Mouse (Mus musculus): ENCODE data around the gene Tmem91.

Gene Tmem91

DNA sequence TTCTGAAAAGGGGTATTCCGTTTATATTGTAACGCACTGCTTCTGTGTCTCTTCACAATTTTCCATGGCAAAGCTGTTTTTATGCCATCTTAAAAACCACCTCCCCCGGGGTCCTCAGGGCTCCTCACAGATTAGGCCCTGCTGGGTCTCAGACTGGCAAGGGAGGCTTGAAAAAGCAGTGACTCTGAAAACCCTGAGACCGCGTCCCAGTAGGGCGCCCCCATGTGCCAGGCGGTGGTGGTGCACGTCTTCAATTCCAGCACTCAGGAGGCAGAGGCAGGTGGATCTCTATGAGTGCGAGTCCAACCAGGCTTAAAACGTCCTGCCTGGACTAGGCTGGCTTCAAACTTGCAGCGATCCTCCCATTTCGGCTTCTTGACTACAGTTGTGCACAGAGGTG, 25.8 kb upstream of the Tmem91 start:
- no peak for DNase-seq (ENCODE audit: low read depth in 1 of 2, low spot score in 2 of 2)

- DNase-seq (ENCODE audit: low read depth in 1 of 2, low spot score in 2 of 2): no peak
These were observed 24.9 kb upstream of the Tmem91 start for GRCm38 (mm10) chr7:25699851-25700250.

- no peak for DNase-seq (ENCODE audit: low read depth in 1 of 2, low spot score in 2 of 2)
These were observed 19.1 kb upstream of the Tmem91 start for GRCm38 (mm10) chr7:25694104-25694503.

DNA sequence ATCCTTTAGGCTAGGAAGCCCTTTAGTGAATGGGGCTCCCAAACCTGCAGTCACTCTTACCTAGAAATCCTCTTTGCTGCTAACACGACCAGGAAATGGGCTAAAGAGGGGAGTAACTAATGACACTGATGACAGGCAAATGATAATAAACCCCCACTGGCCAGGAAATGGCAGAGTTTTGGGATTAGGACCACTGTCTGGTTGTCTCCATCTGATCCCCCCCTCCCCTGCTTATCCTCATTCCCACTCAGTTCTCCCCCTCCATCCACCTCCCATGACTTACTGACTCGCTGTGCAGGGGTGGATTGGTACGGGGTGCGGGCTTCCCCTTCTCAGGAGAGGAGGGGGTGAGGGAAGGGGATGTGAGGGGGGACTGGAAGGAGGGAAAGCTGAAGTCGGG, 15.1 kb upstream of the Tmem91 start:
- DNase-seq (ENCODE audit: low read depth in 1 of 2, low spot score in 2 of 2): no peak

DNA sequence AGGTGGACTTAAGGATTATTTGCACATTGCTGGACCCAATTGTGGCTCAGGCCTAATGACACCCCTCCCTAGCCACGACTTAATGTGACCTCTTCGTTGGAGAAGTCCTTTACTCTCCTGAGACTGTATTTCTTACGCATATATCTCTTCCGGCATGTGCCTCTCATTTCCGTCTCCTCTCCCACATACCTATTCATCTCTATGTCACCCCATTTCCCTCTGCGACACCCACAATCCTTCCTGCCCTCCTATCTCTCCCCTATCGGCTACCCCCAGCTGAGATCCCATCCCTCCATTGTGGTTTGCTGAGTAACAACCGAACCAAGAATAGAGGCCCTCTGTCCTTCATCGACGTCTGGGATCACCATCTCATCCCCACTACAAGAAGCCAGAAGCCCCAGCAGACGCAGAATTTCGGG, 14.6 kb upstream of the Tmem91 start:
- no peak for DNase-seq (ENCODE audit: low read depth in 1 of 2, low spot score in 2 of 2)

DNA sequence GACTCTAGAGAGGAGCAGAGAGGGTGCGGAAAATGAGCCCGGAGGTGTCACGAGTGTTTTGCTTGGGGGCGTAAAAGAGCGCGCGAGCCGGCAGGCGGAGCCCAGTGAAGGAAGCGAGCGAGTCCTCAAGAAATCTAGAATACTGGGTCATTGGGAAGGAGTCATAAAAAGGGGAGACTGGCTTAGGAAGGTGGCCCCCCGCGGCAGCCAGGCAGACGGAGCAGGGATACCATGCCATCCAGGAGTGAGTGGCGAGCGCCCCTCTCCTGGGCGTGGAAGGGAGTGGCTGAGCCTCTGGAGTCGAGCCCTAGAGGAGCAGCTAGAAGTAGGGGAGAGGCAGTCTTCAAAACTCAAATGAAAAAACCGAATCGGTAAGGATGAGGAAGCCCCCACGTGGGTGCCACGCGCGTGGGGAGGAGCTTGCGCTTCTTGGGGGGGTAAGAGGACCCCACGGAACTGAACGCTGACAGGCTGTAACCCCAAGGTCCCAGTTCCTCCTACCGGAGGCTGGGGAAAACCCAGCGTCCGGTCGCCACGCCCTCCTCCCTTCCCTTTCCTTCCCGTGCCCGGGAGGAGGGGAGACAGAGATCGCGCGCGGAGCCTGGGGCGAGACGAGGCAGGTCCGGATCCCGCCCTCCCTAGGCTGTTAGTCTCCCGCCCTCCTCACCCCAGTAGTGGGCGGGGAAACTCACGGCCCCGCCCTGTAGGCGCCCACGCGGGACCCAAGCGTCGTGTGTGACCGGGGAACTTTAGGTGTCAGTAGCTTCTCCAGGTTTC, 14.0 kb upstream of the Tmem91 start:
- DNase-seq (ENCODE audit: low read depth in 1 of 2, low spot score in 2 of 2): peak; percentile 75 to 92

DNA sequence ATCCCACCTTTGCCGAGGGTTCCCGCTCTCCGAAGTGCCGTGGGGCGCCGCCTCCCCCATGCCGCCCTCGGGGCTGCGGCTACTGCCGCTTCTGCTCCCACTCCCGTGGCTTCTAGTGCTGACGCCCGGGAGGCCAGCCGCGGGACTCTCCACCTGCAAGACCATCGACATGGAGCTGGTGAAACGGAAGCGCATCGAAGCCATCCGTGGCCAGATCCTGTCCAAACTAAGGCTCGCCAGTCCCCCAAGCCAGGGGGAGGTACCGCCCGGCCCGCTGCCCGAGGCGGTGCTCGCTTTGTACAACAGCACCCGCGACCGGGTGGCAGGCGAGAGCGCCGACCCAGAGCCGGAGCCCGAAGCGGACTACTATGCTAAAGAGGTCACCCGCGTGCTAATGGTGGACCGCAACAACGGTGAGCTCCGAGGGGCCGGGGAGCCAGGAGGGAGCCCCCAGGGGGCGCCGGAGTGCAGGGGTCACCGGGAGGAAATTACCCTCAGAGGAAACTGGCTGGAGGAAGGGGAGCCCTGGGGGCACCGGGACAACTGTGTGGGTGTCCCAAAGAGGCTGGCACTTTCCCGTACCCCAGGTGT, 12.9 kb upstream of the Tmem91 start:
- peak in 1 of 2 experiments; percentile 51 for DNase-seq (ENCODE audit: low read depth in 1 of 2, low spot score in 2 of 2)

DNA sequence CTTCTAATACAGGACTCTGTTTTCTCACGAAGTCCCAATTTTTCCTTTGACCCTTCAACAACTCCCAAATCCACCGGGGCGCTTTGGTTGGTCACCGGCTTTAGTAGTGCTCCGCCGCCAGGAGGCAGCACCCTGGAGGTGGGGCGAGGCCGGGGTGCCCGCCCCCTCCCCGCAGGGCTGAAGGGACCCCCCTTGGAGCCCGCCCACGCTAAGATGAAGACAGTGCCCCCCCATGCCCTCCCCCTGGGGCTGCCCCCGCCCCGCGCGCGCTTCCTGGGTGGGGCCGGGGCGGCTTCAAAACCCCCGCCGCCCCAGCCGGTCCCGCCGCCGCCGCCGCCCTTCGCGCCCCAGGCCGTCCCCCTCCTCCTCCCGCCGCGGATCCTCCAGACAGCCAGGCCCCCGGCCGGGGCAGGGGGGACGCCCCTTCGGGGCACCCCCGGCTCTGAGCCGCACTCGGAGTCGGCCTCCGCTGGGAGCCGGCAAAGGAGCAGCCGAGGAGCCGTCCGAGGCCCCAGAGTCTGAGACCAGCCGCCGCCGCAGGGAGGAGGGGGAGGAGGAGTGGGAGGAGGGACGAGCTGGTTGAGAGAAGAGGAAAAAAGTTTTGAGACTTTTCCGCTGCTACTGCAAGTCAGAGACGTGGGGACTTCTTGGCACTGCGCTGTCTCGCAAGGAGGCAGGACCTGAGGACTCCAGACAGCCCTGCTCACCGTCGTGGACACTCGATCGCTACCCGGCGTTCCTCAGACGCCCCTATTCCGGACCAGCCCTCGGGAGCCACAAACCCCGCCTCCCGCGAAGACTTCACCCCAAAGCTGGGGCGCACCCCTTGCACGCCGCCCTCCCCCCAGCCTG, 11.9 kb upstream of the Tmem91 start, which contains the start of gene Tgfb1:
Gene Tgfb1 (plus strand): TSS at position 323 of the 852 bp plus-strand sequence.
- DNase-seq (ENCODE audit: low read depth in 1 of 2, low spot score in 2 of 2): peak; percentile 46 to 82

DNA sequence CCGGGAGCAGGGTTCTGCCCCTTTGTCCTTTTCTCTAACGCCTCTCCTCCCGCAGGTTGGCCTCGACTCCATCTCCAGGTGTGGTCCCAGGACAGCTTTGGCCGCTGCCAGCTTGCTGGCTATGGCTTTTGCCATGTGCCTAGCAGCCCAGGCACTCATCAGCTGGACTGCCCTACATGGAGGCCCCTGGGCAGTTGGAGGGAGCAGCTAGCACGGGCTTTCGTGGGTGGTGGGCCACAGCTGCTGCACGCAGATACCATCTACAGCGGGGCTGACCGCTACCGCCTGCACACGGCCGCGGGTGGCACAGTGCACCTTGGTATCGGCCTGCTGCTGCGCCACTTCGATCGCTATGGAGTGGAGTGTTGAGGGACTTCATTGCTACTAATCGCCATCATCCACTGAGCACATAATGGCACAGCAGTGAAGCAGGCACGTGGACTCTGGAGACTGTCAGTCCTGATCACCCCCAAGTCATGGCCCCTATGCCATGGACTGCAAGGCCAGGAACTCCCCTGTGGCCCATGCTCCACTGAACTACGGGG, 11.0 kb upstream of the Tmem91 start:
- no peak for DNase-seq (ENCODE audit: low read depth in 1 of 2, low spot score in 2 of 2)

DNA sequence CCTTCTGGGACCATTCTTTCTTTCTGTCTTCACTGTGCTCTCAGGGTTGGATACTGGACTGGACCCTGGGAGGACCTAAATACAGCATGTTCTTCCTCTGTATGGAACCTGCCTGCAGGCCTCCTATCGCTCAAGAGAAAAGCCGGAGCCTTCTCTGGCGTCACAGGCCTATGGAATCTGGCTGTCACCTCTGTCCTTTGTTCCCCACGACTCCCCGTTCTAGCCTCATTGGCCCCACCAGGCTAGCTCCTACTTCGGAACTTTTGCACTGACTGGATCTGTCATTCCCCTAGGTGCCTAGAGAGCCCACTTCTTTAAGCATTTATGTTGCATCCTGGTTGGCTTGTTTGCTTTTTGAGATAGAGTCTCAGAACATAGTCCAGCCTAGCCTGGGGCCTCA, 9.7 kb upstream of the Tmem91 start:
- no peak for DNase-seq (ENCODE audit: low read depth in 1 of 2, low spot score in 2 of 2)

DNA sequence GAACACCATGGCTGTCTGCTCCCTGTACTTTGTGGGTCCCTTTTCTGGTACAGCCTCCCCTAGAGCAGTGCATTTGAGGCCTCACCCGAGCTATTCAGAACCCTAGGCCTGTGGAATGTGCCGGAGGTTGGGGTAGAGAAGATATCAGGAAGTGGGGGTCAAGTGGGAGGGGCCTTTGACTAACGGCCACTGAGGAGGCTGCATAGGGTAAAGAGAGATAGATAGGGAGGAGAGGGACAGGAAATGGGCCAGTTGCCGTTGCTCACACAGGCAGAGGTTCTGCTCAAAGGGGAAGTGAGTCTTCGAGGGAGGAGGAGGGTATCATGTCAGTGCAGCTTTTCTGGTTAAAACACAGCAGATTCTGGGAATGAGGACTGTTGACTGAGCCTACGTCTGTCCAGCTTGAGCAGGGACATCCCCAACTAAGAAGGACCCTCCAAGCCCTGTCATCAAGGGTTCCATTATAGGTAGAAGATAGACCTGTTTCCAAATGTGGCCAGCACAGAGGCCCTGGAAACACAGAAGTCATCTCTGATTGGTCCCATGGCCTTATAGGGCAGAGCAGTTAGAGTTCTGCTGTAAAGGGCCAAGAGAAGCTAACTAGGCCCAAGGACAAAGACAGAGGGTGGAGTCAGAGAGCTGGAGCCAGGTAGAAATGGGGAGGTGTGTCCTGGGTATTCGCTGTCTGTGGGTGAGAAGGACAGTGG, 8.7 kb upstream of the Tmem91 start:
- DNase-seq (ENCODE audit: low read depth in 1 of 2, low spot score in 2 of 2): peak in 1 of 2 experiments; percentile 24

GRCm38 (mm10) chr7:25681341-25682231, 6.6 kb upstream of the Tmem91 start:
- DNase-seq (ENCODE audit: low read depth in 1 of 2, low spot score in 2 of 2): no peak

GRCm38 (mm10) chr7:25680514-25681258, 5.7 kb upstream of the Tmem91 start, which contains the start of gene B9d2:
Gene B9d2 (plus strand): TSS chr7:25680780.
- DNase-seq (ENCODE audit: low read depth in 1 of 2, low spot score in 2 of 2): peak; percentile 94 to 98

- DNase-seq (ENCODE audit: low read depth in 1 of 2, low spot score in 2 of 2): peak in 1 of 2 experiments; percentile 35
These were observed 5.0 kb upstream of the Tmem91 start for GRCm38 (mm10) chr7:25679971-25680370.

GRCm38 (mm10) chr7:25677013-25677412, 2.0 kb upstream of the Tmem91 start:
- DNase-seq (ENCODE audit: low read depth in 1 of 2, low spot score in 2 of 2): no peak

DNA sequence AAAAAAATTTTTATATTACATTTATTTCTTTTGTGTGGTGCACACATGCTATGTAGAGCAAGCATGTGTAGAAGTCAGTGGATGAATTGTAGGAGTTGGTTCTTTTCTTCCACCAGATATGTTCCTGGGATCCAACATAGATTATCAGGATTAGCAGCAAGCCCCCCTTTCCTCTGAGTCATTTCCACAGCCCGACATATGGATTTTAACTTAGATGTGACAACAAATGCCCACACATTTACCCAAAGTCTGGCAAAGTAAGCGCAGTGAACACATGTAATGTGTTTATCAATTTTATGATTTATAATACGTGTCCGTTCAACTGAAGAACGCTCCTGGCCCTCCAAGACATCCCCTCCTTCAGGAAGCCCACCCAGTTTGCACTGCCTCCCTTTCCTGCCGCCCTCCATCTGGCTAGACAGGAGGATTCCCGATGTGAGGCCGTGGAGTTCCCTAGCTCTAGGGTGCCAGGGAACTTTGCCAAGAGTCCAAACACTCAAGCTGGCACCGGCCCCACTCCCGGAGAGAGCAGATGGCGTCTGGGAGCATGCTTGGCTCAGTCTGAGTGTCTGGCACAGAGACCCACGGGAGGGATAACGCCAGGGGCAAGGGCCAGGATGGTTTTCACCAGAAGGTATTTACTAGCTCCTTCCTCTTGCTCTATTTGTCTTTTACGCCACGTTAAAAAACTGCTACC, 1.3 kb upstream of the Tmem91 start:
- DNase-seq (ENCODE audit: low read depth in 1 of 2, low spot score in 2 of 2): no peak

DNA sequence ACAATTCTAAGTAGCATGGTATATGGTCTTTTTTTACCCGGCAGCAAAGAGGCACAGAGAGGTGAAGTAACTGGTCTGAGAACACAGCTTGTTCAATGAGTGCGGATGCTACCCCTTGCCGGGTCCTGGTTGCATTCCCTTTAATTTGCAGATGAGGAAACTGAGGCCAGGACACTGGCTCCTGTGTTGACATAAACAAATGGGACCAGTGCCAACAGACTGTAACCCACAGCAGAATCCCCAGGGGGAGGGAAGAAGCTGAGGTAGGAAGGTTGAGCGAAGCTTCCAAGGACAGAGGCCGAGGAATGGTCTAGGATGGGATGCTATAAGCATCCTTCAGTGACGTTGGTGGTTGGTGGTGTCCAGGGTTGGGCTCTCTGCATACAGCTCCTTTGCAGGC, 439 bp upstream of the Tmem91 start:
- no peak for DNase-seq (ENCODE audit: low read depth in 1 of 2, low spot score in 2 of 2)

- no peak for DNase-seq (ENCODE audit: low read depth in 1 of 2, low spot score in 2 of 2)
These were observed 669 bp downstream of the Tmem91 start for GRCm38 (mm10) chr7:25674297-25674696.
